Mouse (Mus musculus) embryonic facial prominence, embryonic 14.5 days (tissue): ENCODE data around the gene Lhfpl3. TPM values are rescaled to one million over a fixed set of nuclear protein-coding genes. Genes with fewer than 3 reads are reported as not detected.

ENCODE experiments used
- ATAC-seq: fragments of 200-750 bp; cut with Nextera tagmentation; 2 replicates; pipeline ENCODE4 v1.8.0; 2017; ENCODE audit warnings: low read depth, moderate number of reproducible peaks, moderate TSS enrichment
- DNase-seq: peaks from one replicate; pipeline ENCODE4 v3.0.0-alpha.2; 2015; ENCODE audit warnings: low spot score
- H3K27ac ChIP-seq: fragments of 300-500 bp; sonication (generic); replicated peaks from 2 replicates; pipeline ENCODE4 v1.5.1; 2014; ENCODE audit warnings: low read depth, mild to moderate bottlenecking, low read length, moderate library complexity
- H3K27me3 ChIP-seq: fragments of 300-500 bp; sonication (generic); replicated peaks from 2 replicates; pipeline ENCODE4 v1.6.1; 2014; ENCODE audit warnings: low read length; ENCODE audit not compliant: control insufficient read depth, insufficient read depth
- H3K36me3 ChIP-seq: fragments of 300-500 bp; sonication (generic); 2 replicates; pipeline ENCODE4 v1.6.1; 2014; ENCODE audit warnings: low read length, mixed read lengths; ENCODE audit not compliant: control insufficient read depth, insufficient read depth
- H3K4me1 ChIP-seq: fragments of 300-500 bp; sonication (generic); 2 replicates; pipeline ENCODE4 v1.6.1; 2014; ENCODE audit warnings: antibody characterized with exemption, low read length; ENCODE audit not compliant: control insufficient read depth, insufficient read depth
- H3K4me2 ChIP-seq: fragments of 300-500 bp; sonication (generic); 2 replicates; pipeline ENCODE4 v1.6.1; 2014; ENCODE audit warnings: low read depth, mild to moderate bottlenecking, low read length, moderate library complexity, mixed read lengths
- H3K4me3 ChIP-seq: fragments of 300-500 bp; sonication (generic); 2 replicates; pipeline ENCODE4 v1.5.1; 2014; ENCODE audit warnings: low read depth, mild to moderate bottlenecking, low read length
- H3K9ac ChIP-seq: fragments of 300-500 bp; sonication (generic); 2 replicates; pipeline ENCODE4 v1.6.1; 2014; ENCODE audit warnings: low read depth, mild to moderate bottlenecking, low read length, moderate library complexity, mixed read lengths
- H3K9me3 ChIP-seq: fragments of 300-500 bp; sonication (generic); 2 replicates; pipeline ENCODE4 v1.6.1; 2016; ENCODE audit warnings: low read length; ENCODE audit not compliant: control insufficient read depth
- WGBS: fragments of 180-500 bp; shearing (Covaris S2); extraction: QIAGEN DNeasy Blood & Tissue Kit; methylation state at CpG from one replicate; pipeline ENCODE4 v1.1.7; 2014; 5-methylcytosine and 5-hydroxymethylcytosine counted together
- polyA plus RNA-seq: library from polyadenylated mRNA; unstranded; fragments of >200 nt; fragmentation: Nextera tagmentation; extraction: Ambion mirVana; gene quantifications from 2 replicates; pipeline ENCODE4 v1.2.1, GENCODE M21; 2014

Gene Lhfpl3
- polyA plus RNA-seq, 1 experiment from 2014 or later = 0.97 TPM

DNA sequence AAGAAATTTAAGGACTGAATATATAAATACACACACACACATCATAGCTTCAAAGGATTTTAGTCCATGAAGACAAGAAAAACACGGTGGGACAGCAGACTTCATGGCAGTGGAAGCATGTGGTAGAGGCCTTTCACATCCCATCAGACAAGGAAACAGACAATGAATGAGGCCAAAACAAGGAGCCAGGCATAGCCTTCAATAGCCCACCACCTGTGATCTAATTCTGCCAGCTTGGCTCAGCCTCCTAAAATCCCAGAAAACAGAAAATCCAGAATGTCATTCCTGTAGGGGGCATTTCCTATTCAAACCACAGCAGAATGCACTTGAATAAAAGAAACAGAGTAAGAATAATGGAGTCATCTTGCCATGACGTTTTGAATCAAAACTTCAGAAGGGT is 381.0 kb downstream of the Lhfpl3 start:
- no peaks in the 10 kb centered on the region for H3K27me3 ChIP-seq
- H3K36me3 ChIP-seq = no peaks in the 10 kb centered on the region
- no peaks in the 10 kb centered on the region for H3K4me1 ChIP-seq
- no peak for DNase-seq
- no peak overlapping the region for H3K9ac ChIP-seq
- ATAC-seq = no peak
- no peak overlapping the region for H3K4me2 ChIP-seq
- H3K9me3 ChIP-seq = no peaks in the 10 kb centered on the region
- no peak overlapping the region for H3K4me3 ChIP-seq
- 67% methylated on average over 2 of the region's 2 CpGs for WGBS
- no peak overlapping the region for H3K27ac ChIP-seq

- Histone ChIP-seq H3K4me3 (no peak overlapping the region), H3K9ac (no peak overlapping the region), H3K36me3 (no peaks in the 10 kb centered on the region), H3K27me3 (no peaks in the 10 kb centered on the region), H3K4me2 (no peak overlapping the region), H3K27ac (no peak overlapping the region), H3K9me3 (no peaks in the 10 kb centered on the region), H3K4me1 (no peaks in the 10 kb centered on the region; the same call in 1 of the 2 replicates)
- peak; percentile 71 for ATAC-seq
- WGBS = 55% methylated on average over 9 of the region's 9 CpGs
- DNase-seq = peak; percentile 33
Measured at GRCm38 (mm10) chr5:23140183-23140921, 394.5 kb downstream of the Lhfpl3 start.

GRCm38 (mm10) chr5:23153210-23153609 is 407.4 kb downstream of the Lhfpl3 start:
- Histone ChIP-seq H3K9me3 (no peaks in the 10 kb centered on the region), H3K9ac (no peak overlapping the region), H3K36me3 (no peaks in the 10 kb centered on the region), H3K27me3 (no peaks in the 10 kb centered on the region), H3K4me3 (no peak overlapping the region), H3K4me1 (no peaks in the 10 kb centered on the region), H3K4me2 (no peak overlapping the region), H3K27ac (no peak overlapping the region)
- ATAC-seq (no peak), DNase-seq (no peak)
- 77% methylated on average over 4 of the region's 4 CpGs for WGBS

DNA sequence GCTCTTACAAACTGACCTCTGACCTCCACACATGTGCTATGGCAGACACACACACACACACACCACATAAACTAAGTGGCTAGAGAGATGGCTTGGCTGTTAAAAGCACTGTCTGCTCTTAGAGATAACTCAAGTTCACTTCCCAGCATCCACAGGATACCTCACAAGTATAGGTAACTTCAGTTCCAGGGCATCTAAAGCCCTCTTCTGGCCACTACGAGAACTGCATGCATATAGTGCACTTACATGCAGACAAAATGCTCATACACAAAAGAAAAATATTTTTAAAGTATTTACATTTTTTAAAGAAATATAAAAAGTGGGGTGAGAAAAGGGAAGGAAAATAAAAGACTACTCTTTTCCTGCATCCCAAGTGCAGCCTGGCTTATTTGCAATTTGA is 408.6 kb downstream of the Lhfpl3 start:
- H3K36me3 ChIP-seq = no peaks in the 10 kb centered on the region
- no peak for ATAC-seq
- WGBS = 89% methylated on average over 1 of the region's 1 CpGs
- H3K27ac ChIP-seq = no peak overlapping the region
- H3K4me3 ChIP-seq = no peak overlapping the region
- no peak overlapping the region for H3K4me2 ChIP-seq
- DNase-seq = no peak
- H3K4me1 ChIP-seq = no peaks in the 10 kb centered on the region
- H3K9ac ChIP-seq = no peak overlapping the region
- H3K9me3 ChIP-seq = no peaks in the 10 kb centered on the region
- no peaks in the 10 kb centered on the region for H3K27me3 ChIP-seq

DNA sequence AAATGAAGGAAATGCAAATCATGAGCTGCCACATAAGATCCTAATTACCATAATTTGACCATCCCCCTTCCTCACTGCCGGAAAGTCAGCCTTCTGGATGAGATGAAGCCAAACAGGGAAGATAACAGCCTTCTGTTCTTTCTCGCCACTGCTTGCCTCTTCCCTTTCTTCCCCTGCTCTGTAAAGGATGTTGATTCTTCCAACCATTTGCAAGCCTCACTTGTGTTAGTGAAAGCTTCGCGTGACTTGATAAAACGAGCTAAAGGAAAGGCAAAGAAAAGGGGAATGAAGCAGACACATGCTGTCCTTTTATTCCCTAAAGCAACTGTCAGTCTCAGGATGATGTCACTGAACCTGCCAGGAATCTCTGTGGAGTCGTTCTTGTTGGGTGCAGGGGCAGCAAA is 420.1 kb downstream of the Lhfpl3 start:
- Histone ChIP-seq H3K9me3 (no peaks in the 10 kb centered on the region), H3K27me3 (no peaks in the 10 kb centered on the region), H3K36me3 (no peaks in the 10 kb centered on the region), H3K4me3 (no peak overlapping the region), H3K4me2 (no peak overlapping the region), H3K27ac (no peak overlapping the region), H3K9ac (no peak overlapping the region), H3K4me1 (no peaks in the 10 kb centered on the region)
- ATAC-seq (no peak), DNase-seq (no peak)
- 21% methylated on average over 6 of the region's 6 CpGs for WGBS

DNA sequence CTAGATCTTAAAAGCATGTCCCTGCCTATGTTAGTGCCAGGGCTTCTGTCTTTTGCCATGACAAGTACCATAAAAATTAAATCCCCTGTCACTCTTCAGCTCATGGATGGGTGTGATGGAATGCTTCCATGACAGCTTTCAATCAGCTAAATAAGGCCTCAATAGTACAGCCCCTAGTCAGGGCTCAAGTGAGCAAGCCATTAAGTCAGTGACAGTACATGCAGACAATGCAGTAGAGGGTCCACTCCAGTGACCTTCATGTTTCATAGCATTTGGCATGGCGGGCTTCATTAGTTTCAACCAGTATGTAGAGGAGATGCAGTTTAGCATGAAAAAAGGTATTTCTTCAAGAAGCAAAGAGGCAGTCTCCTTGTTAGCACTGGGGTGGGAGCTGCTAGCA is 420.8 kb downstream of the Lhfpl3 start:
- no peak overlapping the region for H3K9ac ChIP-seq
- no peak overlapping the region for H3K27ac ChIP-seq
- no peaks in the 10 kb centered on the region for H3K4me1 ChIP-seq
- no peak for ATAC-seq
- 80% methylated on average over 1 of the region's 1 CpGs for WGBS
- no peaks in the 10 kb centered on the region for H3K27me3 ChIP-seq
- DNase-seq = no peak
- H3K9me3 ChIP-seq = no peaks in the 10 kb centered on the region
- H3K36me3 ChIP-seq = no peaks in the 10 kb centered on the region
- H3K4me3 ChIP-seq = no peak overlapping the region
- H3K4me2 ChIP-seq = no peak overlapping the region

GRCm38 (mm10) chr5:23189633-23190032 is 443.8 kb downstream of the Lhfpl3 start:
- Histone ChIP-seq H3K4me1 (no peaks in the 10 kb centered on the region), H3K9ac (no peak overlapping the region), H3K4me3 (no peak overlapping the region)

GRCm38 (mm10) chr5:23196879-23197278 is 451.0 kb downstream of the Lhfpl3 start:
- no peak overlapping the region for H3K27ac ChIP-seq
- H3K36me3 ChIP-seq = no peaks in the 10 kb centered on the region
- no peak overlapping the region for H3K4me3 ChIP-seq
- 58% methylated on average over 4 of the region's 4 CpGs for WGBS
- ATAC-seq = no peak
- no peaks in the 10 kb centered on the region for H3K9me3 ChIP-seq
- H3K4me1 ChIP-seq = no peaks in the 10 kb centered on the region
- DNase-seq = no peak
- H3K4me2 ChIP-seq = no peak overlapping the region
- no peaks in the 10 kb centered on the region for H3K27me3 ChIP-seq
- H3K9ac ChIP-seq = no peak overlapping the region

More at GRCm38 (mm10) chr5:23189633-23190032, 443.8 kb downstream of the Lhfpl3 start:
- no peak overlapping the region for H3K27ac ChIP-seq
- no peaks in the 10 kb centered on the region; the same call in 1 of the 2 replicates for H3K9me3 ChIP-seq
- H3K4me2 ChIP-seq = no peak overlapping the region
- no peaks in the 10 kb centered on the region for H3K36me3 ChIP-seq
- H3K27me3 ChIP-seq = no peaks in the 10 kb centered on the region
- ATAC-seq = no peak
- no peak for DNase-seq
- WGBS = 80% methylated on average over 6 of the region's 6 CpGs

- no peak overlapping the region for H3K4me3 ChIP-seq
- no peak for DNase-seq
- no peaks in the 10 kb centered on the region for H3K27me3 ChIP-seq
- no peak overlapping the region for H3K4me2 ChIP-seq
- no peak overlapping the region for H3K27ac ChIP-seq
- H3K9me3 ChIP-seq = no peaks in the 10 kb centered on the region
- no peak overlapping the region for H3K9ac ChIP-seq
- H3K36me3 ChIP-seq = no peaks in the 10 kb centered on the region
- WGBS = 53% methylated on average over 5 of the region's 5 CpGs
- no peaks in the 10 kb centered on the region for H3K4me1 ChIP-seq
- no peak for ATAC-seq
Measured at GRCm38 (mm10) chr5:23213086-23213485, 467.2 kb downstream of the Lhfpl3 start.
